Mouse (Mus musculus): ENCODE results near the gene Fam78a. TPM values are rescaled to one million over a fixed set of nuclear protein-coding genes. Genes with fewer than 3 reads are reported as not detected.

Gene Fam78a
- polyA plus RNA-seq, 1 experiment from 2014 or later = 2.5 TPM

DNA sequence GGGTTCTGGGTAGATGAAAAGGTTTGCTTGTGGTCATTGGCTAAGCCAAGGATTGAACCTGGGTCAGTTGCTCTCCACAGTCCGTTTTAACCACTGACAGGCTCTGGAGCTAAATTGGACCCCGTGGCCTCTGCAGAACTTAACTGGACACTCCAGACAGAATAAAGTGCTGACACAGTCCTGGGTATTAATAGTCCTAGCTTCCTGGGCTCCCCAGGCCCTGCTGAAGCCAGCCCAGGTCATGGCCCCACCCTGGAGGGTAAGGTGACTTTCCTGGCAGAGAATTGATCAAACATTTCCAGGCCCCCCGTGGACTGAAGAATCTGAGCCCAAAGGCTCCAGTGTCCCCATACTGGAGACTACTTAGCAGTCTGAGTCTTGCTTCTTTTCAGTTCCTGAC is 7.3 kb upstream of the Fam78a start:
- no peak overlapping the region for H3K27ac ChIP-seq (ENCODE audit: low read length)
- no peak for ATAC-seq
- TF ChIP-seq CTCF (IDR thresholded peaks at IDR 0.05) (no peak), EP300 (IDR thresholded peaks at IDR 0.05) (no peak)

DNA sequence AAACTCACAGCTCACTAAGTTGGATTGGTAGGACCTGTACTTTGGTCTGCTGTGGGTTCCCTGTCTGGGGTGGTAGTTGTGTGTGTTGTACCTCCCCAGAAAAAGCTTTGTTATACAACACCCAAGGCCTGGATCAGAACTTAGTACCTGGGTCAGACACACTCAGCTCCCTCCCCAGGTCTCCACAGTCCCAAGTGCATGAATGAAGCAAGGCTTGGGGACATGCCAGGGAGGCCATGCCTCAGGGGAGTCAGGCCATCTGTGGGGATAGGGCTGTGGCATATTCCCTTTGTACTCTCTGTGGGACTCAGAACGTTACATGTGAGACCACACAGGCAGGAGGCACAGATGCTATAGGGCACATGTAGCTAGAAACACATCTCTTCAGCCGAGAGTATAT is 5.5 kb upstream of the Fam78a start:
- H3K4me1 ChIP-seq (ENCODE audit: insufficient read depth, low read depth, low read length) = peaks cover 2% of the 10 kb centered on the region; the same call in 1 of the 2 replicates
- ATAC-seq = no peak
- TF ChIP-seq CTCF (IDR thresholded peaks at IDR 0.05) (no peak), EP300 (IDR thresholded peaks at IDR 0.05) (no peak)
- WGBS = 68% methylated on average over 2 of the region's 2 CpGs
- H3K27me3 ChIP-seq (replicated peaks; ENCODE audit: insufficient read depth, low read length) = 0 out of 2 replicates have a peak, but pooled peaks cover 4% of the 10 kb centered on the region
- H3K9me3 ChIP-seq (ENCODE audit: low read length) = no peaks in the 10 kb centered on the region
- no peaks in the 10 kb centered on the region for H3K36me3 ChIP-seq (ENCODE audit: insufficient read depth, low read length)
- DNase-seq (ENCODE audit: low spot score) = no peak
- H3K9ac ChIP-seq (replicated peaks; ENCODE audit: low read depth) = no peak overlapping the region
- no peak overlapping the region for H3K4me3 ChIP-seq (ENCODE audit: low read depth, low read length)
- H3K4me2 ChIP-seq (replicated peaks; ENCODE audit: low read depth, low read length) = no peak overlapping the region
- no peak overlapping the region for H3K27ac ChIP-seq (ENCODE audit: low read length)

More for the DNA sequence above, 7.3 kb upstream of the Fam78a start:
- Histone ChIP-seq H3K4me3 (ENCODE audit: low read depth, low read length) (no peak overlapping the region), H3K4me1 (ENCODE audit: insufficient read depth, low read depth, low read length) (peaks cover 2% of the 10 kb centered on the region; the same call in 1 of the 2 replicates), H3K27me3 (replicated peaks; ENCODE audit: insufficient read depth, low read length) (0 out of 2 replicates have a peak, but pooled peaks cover 4% of the 10 kb centered on the region), H3K4me2 (replicated peaks; ENCODE audit: low read depth, low read length) (no peak overlapping the region), H3K36me3 (ENCODE audit: insufficient read depth, low read length) (no peaks in the 10 kb centered on the region), H3K9ac (replicated peaks; ENCODE audit: low read depth) (no peak overlapping the region), H3K9me3 (ENCODE audit: low read length) (no peaks in the 10 kb centered on the region)
- 39% methylated on average over 3 of the region's 3 CpGs for WGBS
- no peak for DNase-seq (ENCODE audit: low spot score)

DNA sequence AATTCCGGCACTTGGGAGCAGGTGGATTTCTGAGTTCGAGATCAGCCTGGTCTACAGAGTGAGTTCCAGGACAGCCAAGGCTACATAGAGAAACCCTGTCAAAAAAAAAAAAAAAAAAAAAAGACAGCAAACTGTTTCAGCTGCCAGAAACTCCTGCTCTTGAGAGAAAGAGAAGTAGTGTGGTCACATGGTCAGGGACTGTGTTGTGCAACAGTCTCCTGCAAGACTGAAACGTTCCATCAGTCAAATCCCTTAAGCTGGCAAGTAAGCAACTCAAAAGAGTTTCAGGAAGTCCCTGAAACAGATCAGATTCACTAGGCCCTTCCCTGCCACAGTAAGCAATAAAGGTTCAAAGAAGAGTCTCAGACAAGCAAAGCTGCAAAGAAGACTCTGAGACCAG is 4.9 kb upstream of the Fam78a start:
- TF ChIP-seq EP300 (IDR thresholded peaks at IDR 0.05) (no peak), CTCF (IDR thresholded peaks at IDR 0.05) (no peak)
- H3K27ac ChIP-seq (ENCODE audit: low read length) = no peak overlapping the region
- H3K4me3 ChIP-seq (ENCODE audit: low read depth, low read length) = no peak overlapping the region
- DNase-seq (ENCODE audit: low spot score) (peak; percentile 51), ATAC-seq (no peak)
- H3K36me3 ChIP-seq (ENCODE audit: insufficient read depth, low read length) = no peaks in the 10 kb centered on the region
- H3K4me1 ChIP-seq (ENCODE audit: insufficient read depth, low read depth, low read length) = peaks cover 2% of the 10 kb centered on the region; the same call in 1 of the 2 replicates
- H3K9ac ChIP-seq (replicated peaks; ENCODE audit: low read depth) = no peak overlapping the region
- H3K27me3 ChIP-seq (replicated peaks; ENCODE audit: insufficient read depth, low read length) = 0 out of 2 replicates have a peak, but pooled peaks cover 4% of the 10 kb centered on the region
- H3K9me3 ChIP-seq (ENCODE audit: low read length) = no peaks in the 10 kb centered on the region
- WGBS = 64% methylated on average over 3 of the region's 3 CpGs
- no peak overlapping the region for H3K4me2 ChIP-seq (replicated peaks; ENCODE audit: low read depth, low read length)

DNA sequence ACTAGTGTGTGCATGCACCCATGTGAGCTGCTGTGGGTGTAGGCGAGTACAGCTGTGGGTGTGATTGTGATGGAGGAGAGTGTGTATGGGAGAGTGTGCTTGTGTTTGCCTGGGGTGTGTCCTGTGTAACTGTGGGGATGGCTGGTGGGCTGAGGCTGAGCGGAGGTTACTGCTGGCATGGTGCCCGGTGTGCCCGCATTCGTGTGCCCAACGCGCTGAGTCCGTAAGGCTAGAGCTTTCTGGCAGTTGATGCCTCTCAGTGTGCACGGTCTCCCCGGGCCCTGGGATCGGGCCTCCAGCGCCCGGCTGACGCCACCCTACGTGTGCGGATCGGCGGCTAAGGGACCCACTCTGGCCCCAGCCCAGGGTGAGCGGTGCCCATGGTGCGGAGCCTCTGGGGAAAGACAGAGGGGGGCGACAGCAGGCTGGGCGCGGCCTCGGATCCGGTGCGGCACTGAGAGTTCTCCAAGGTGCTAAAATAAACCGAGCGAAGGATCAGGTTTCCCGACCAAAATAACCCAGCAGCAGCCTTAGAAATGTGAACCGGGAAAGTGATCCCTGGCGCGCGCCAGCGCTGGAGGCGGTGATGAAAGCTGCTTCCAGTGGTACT is 3.8 kb upstream of the Fam78a start:
- no peaks in the 10 kb centered on the region for H3K9me3 ChIP-seq (ENCODE audit: low read length)
- H3K4me2 ChIP-seq (replicated peaks; ENCODE audit: low read depth, low read length) = peak overlapping the region; percentile 45
- 2% methylated on average over 34 of the region's 35 CpGs for WGBS
- no peaks in the 10 kb centered on the region for H3K36me3 ChIP-seq (ENCODE audit: insufficient read depth, low read length)
- peak overlapping the region; percentile 2; the same call in 1 of the 2 replicates for H3K4me3 ChIP-seq (ENCODE audit: low read depth, low read length)
- TF ChIP-seq EP300 (IDR thresholded peaks at IDR 0.05) = no peak
- TF ChIP-seq CTCF (IDR thresholded peaks at IDR 0.05) = no peak
- no peak overlapping the region for H3K27ac ChIP-seq (ENCODE audit: low read length)
- DNase-seq (ENCODE audit: low spot score) = peak; percentile 27
- no peak overlapping the region for H3K9ac ChIP-seq (replicated peaks; ENCODE audit: low read depth)
- H3K4me1 ChIP-seq (ENCODE audit: insufficient read depth, low read depth, low read length) = peaks cover 7% of the 10 kb centered on the region; the same call in 1 of the 2 replicates
- ATAC-seq = peak; percentile 47; the same call in 1 of the 2 replicates
- H3K27me3 ChIP-seq (replicated peaks; ENCODE audit: insufficient read depth, low read length) = peaks cover 13% of the 10 kb centered on the region

DNA sequence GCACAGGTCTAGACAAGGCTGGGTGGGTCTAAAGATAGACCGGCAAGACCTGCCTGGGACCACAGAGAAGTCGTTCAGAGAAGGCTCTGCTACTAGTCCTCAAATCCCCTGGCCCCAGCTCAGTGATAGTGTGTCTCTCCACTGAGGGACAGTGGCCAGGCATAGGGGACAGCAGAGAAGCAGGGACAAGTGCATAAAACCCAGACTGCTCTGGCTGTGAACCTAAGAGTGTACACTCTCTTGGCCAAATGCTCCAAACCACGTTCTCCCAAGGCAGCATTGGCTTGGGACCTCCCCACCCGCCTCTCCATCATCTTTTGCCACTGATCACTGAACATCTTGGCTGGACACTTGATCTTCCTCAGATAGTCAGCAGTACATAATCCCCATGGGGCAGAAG is 2.9 kb upstream of the Fam78a start:
- Histone ChIP-seq H3K27ac (ENCODE audit: low read length) (no peak overlapping the region), H3K4me2 (replicated peaks; ENCODE audit: low read depth, low read length) (no peak overlapping the region), H3K36me3 (ENCODE audit: insufficient read depth, low read length) (no peaks in the 10 kb centered on the region), H3K4me3 (ENCODE audit: low read depth, low read length) (no peak overlapping the region), H3K27me3 (replicated peaks; ENCODE audit: insufficient read depth, low read length) (peaks cover 20% of the 10 kb centered on the region), H3K9ac (replicated peaks; ENCODE audit: low read depth) (no peak overlapping the region), H3K9me3 (ENCODE audit: low read length) (no peaks in the 10 kb centered on the region), H3K4me1 (ENCODE audit: insufficient read depth, low read depth, low read length) (peaks cover 7% of the 10 kb centered on the region; the same call in 1 of the 2 replicates)
- TF ChIP-seq EP300 (IDR thresholded peaks at IDR 0.05) (no peak), CTCF (IDR thresholded peaks at IDR 0.05) (no peak)
- no peak for ATAC-seq
- no peak for DNase-seq (ENCODE audit: low spot score)
- 51% methylated on average over 4 of the region's 4 CpGs for WGBS

DNA sequence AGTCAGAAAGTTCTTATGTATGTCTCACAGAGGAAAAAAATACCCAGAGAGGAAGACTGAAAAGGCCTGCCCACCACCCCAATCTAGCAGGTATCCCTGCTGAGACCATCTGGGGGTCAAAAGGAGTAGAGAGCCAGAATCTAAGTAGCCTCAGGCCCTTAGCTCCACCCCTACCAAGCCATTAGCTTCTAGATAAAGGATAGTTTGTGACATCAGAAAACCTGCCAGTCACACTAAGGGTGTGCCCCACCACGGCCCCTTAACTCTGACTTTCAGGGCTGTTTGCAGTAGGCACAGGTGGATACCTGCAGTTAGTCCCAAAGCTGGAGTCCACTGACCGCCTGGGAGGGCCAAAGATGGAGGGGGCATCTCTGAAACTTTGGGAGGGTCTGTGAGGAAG is 574 bp upstream of the Fam78a start:
- Histone ChIP-seq H3K9ac (replicated peaks; ENCODE audit: low read depth) (no peak overlapping the region), H3K4me3 (ENCODE audit: low read depth, low read length) (no peak overlapping the region), H3K36me3 (ENCODE audit: insufficient read depth, low read length) (no peaks in the 10 kb centered on the region), H3K4me2 (replicated peaks; ENCODE audit: low read depth, low read length) (no peak overlapping the region), H3K4me1 (ENCODE audit: insufficient read depth, low read depth, low read length) (peaks cover 7% of the 10 kb centered on the region; the same call in 1 of the 2 replicates), H3K27ac (ENCODE audit: low read length) (no peak overlapping the region), H3K9me3 (ENCODE audit: low read length) (no peaks in the 10 kb centered on the region), H3K27me3 (replicated peaks; ENCODE audit: insufficient read depth, low read length) (peaks cover 29% of the 10 kb centered on the region)
- TF ChIP-seq EP300 (IDR thresholded peaks at IDR 0.05) = no peak
- TF ChIP-seq CTCF (IDR thresholded peaks at IDR 0.05) = no peak
- WGBS = 49% methylated on average over 2 of the region's 2 CpGs
- DNase-seq (ENCODE audit: low spot score) (no peak), ATAC-seq (no peak)

Measured in lung, postnatal 0 days (tissue).